Mouse (Mus musculus): ENCODE measurements at regions not wholly inside any gene's neighbourhood (a gene's known extent, or its start where the extent isn't known, plus 50 kb on each side); places are given as distances from the start of the nearest gene placed in this dataset.

DNA sequence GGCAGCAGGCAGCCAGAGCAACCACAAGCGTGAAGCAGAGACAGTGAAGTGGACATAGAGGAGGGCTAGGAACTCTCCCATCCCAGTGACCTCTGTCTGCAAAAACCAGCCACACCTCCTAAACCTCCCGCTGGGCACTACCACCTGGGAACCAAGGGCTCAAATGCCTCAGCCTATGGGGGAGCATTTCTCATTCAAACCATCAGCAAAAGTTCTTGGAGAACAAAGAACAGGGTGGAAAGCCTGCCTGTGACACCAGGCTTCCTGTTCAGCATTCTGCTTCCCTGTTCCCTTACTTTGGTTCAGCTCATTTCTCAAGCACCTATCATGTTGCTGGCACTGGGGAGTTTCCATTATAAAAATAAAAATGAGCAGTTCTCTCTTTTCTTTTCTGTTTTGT is 74.4 kb upstream of the Rnaseh2b start:
- no peaks in the 10 kb centered on the region for H3K36me3 ChIP-seq (ENCODE audit: insufficient read depth, low read length)
- H3K27ac ChIP-seq (ENCODE audit: low read depth, low read length): no peak overlapping the region
- no peaks in the 10 kb centered on the region for H3K4me1 ChIP-seq (ENCODE audit: insufficient read depth, low read length)
- H3K27me3 ChIP-seq (ENCODE audit: insufficient read depth, low read length): no peaks in the 10 kb centered on the region
- ATAC-seq (ENCODE audit: low FRiP score): no peak
- no peak overlapping the region for H3K4me2 ChIP-seq (ENCODE audit: low read depth, low read length, poor library complexity, severe bottlenecking)
- no peak for TF ChIP-seq CTCF (IDR thresholded peaks at IDR 0.05)
- H3K4me3 ChIP-seq (ENCODE audit: low read depth, low read length): no peak overlapping the region
- H3K9me3 ChIP-seq (ENCODE audit: low read length): no peaks in the 10 kb centered on the region
- no peak overlapping the region for H3K9ac ChIP-seq (replicated peaks; ENCODE audit: low read length, poor library complexity, severe bottlenecking)
- WGBS: 65% methylated on average over 2 of the region's 2 CpGs
- DNase-seq (ENCODE audit: low spot score): no peak

DNA sequence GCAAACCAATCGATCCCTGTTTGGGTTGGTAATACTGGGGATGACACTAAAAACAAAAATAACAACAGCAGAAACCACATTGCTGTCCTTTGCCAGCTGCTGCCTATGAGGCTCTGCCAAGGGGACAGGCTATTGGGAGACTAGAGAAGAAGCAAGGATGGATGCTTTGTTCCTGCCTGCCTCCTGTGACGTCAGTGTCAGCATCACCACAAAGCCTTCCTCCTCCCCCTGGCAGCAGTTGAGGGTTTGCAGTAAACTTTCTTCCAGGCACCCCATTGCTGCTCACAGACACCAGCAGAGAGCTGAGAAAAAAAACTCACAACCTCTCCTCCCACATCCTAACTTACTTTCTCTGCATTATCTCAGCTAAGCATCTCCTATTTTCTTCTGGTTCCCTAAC is 73.7 kb upstream of the Rnaseh2b start:
- DNase-seq (ENCODE audit: low spot score): no peak
- 49% methylated on average over 2 of the region's 2 CpGs for WGBS

DNA sequence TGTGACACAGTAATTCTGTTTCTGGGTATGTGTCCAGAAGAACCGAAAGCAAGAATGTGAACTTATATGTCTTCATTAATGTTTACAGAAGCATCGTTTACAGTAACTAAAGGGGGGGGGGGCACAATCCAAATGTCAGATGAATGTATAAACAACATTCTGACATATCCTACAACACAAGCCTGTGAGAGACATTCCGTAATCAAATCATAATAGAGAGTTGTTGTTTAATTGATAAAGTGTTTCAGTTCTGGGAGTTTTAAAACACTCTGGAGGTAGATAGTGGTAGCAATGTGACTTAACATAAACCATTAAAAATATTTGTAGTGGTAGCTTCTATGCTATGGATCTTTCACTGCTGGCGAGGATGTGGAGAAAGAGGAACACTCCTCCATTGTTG is 71.6 kb upstream of the Rnaseh2b start:
- Histone ChIP-seq H3K4me1 (ENCODE audit: insufficient read depth, low read length) (no peaks in the 10 kb centered on the region), H3K27me3 (ENCODE audit: insufficient read depth, low read length) (no peaks in the 10 kb centered on the region), H3K4me3 (ENCODE audit: low read depth, low read length) (no peak overlapping the region), H3K27ac (ENCODE audit: low read depth, low read length) (no peak overlapping the region), H3K9me3 (ENCODE audit: low read length) (no peaks in the 10 kb centered on the region), H3K9ac (replicated peaks; ENCODE audit: low read length, poor library complexity, severe bottlenecking) (no peak overlapping the region), H3K36me3 (ENCODE audit: insufficient read depth, low read length) (no peaks in the 10 kb centered on the region), H3K4me2 (ENCODE audit: low read depth, low read length, poor library complexity, severe bottlenecking) (no peak overlapping the region)
- WGBS: 97% methylated on average over 4 of the region's 4 CpGs
- no peak for DNase-seq (ENCODE audit: low spot score)
- no peak for ATAC-seq (ENCODE audit: low FRiP score)
- TF ChIP-seq CTCF (IDR thresholded peaks at IDR 0.05): no peak

More for the DNA sequence above, 73.7 kb upstream of the Rnaseh2b start:
- no peak overlapping the region for H3K4me3 ChIP-seq (ENCODE audit: low read depth, low read length)
- H3K36me3 ChIP-seq (ENCODE audit: insufficient read depth, low read length): no peaks in the 10 kb centered on the region
- no peak overlapping the region for H3K27ac ChIP-seq (ENCODE audit: low read depth, low read length)
- H3K9me3 ChIP-seq (ENCODE audit: low read length): no peaks in the 10 kb centered on the region
- H3K4me2 ChIP-seq (ENCODE audit: low read depth, low read length, poor library complexity, severe bottlenecking): no peak overlapping the region
- no peak for ATAC-seq (ENCODE audit: low FRiP score)
- no peaks in the 10 kb centered on the region for H3K4me1 ChIP-seq (ENCODE audit: insufficient read depth, low read length)
- no peak overlapping the region for H3K9ac ChIP-seq (replicated peaks; ENCODE audit: low read length, poor library complexity, severe bottlenecking)
- H3K27me3 ChIP-seq (ENCODE audit: insufficient read depth, low read length): no peaks in the 10 kb centered on the region
- TF ChIP-seq CTCF (IDR thresholded peaks at IDR 0.05): no peak
